Mouse (Mus musculus) MEL (cell line): Measurements from ENCODE around the gene Kif1bp.
A peak's percentile ranks its signal among the peaks of the same experiment; 100 is the strongest.

ENCODE experiments used
- GATA1 ChIP-seq: IDR thresholded peaks from 2 replicates; pipeline ENCODE4 v1.6.1; 2011; ENCODE audit warnings: low read depth, low read length, improper control_type of control experiment
- ZC3H11A ChIP-seq: IDR thresholded peaks from 2 replicates; pipeline ENCODE4 v1.6.1; 2012; ENCODE audit warnings: low read depth, mild to moderate bottlenecking, inconsistent platforms, low read length, improper control_type of control experiment

DNA sequence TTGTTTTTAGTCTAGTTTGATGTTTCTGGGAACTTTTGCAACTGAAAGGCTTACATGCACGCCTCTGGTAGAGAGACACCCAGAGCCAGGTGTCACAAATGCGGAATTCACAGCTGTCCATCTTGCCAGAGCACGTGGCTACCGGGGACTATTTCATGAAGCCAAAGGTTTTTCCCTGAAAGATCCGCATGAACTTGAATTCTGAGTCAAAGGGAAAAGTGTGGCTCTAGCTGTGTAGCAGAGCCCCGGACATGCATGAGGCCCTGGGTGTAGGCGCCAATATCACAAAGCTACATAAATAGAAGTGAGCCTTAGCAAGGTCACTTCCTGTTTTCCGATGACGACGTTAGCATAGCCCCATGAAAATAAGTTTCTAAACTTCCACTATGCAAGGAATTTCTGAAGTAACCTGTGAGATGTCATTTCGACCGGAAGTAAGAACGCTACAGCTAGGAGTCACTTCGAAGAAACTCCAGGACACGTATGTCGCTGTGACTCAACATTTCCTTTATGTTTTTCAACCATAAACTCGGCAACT lies 72.2 kb downstream of the Kif1bp start:
- TF ChIP-seq GATA1 (0 out of 2 replicates have a peak, but pooled peaks have one; percentile 26), ZC3H11A (no peak)
